Mouse (Mus musculus): ENCODE measurements around the gene Tbc1d1.

The Tbc1d1 gene

DNA sequence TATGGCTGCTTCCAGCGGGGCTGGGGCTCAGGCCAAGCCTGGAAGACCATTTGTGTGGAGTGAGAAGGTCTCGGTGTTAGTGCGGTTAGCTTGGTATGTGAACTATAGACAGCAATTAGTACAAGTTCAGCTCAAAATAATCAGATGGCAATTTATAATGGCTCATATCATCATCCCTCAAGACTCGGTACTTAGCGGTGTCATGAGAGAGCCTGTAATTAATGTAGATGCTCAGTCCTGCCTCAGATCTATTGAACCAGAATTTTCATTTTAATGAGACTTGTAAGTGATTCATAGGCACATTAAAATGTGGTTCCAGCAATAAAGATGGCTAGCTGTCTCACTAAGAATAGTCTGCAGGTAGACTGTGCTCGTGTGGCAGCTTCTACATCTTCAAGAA, 51.7 kb downstream of the Tbc1d1 start:
- DNase-seq, result no peak

- DNase-seq, result no peak
Measured at GRCm38 (mm10) chr5:64210817-64211216, 54.7 kb downstream of the Tbc1d1 start.

DNA sequence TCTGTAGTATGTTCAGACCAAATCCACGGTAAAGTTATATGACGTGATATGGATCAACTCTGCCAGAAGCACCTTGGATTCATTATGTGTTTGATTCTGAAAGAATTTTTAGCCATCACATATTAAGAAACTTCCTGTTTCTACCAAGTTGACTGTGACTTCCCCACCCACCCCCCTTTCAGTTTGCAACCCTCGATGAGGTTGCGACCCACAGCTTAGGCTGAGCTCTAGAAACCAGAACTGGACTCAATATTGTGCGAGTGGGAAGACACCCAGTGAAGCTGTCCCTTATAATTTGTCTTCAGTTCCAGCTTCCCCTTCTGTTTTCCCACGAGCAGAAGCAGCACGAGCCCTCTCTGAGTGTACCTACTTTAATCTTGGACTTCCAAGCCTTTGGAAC, 55.2 kb downstream of the Tbc1d1 start:
- no peak for DNase-seq

DNA sequence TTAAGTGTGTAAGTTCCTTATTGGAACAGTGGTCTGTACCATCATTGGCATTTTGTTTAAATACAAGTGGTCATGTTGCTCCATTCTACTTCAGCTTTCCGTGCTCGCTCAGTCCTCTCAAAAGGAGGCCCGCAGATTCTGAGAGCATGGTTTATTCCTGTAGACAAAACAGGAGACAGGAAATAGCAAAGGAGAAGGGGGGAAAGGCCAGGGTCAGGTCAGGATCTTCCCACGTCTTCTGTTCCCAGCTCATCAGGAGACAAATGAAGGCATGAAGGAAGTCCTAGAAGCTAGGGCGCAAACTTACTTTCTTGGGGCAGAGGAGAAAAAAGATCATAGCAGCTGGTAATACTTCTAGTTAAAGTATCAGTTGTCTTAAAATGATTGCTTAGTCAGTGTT, 56.1 kb downstream of the Tbc1d1 start:
- peak; percentile 62 for DNase-seq

DNA sequence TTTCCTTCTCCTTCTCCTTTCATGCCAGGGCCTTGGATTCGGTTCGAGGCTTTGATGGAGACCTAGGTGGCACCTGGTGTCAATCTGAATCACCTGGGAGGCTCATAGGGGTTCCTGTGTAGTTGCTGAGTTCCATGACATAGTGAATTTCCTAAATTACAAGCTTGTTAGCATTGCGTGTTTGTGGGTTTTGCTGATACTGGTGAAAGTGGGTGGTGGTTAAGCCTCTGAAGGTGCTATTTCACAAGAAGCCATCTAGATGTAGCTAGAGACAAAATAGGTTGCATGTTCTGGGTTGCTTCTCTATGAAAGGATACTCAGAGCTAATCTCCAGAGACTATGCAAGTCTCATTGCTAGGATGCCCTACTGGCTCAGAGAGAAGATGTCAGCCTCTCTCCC, 56.5 kb downstream of the Tbc1d1 start:
- no peak for DNase-seq

- DNase-seq, result no peak
Measured at GRCm38 (mm10) chr5:64215806-64216205, 59.7 kb downstream of the Tbc1d1 start.

DNA sequence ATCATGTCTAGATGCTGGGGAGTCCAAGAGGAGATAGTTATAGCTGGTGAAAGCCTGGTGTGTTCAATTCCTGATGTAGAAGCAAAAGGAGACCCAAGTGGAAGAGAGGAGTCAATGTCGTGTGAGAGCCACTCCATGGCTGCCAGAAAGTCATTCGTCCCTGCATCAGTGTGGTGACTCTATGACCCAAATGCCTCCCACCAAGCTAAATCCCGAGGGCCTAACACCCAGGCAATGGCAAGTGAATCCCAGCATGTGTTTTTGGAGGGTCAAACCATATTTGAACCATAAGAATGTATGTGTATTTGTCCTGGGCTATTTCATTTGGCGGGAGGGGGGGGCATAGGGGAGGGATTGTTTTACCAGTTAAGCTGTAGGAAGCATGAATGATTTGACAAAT, 60.2 kb downstream of the Tbc1d1 start:
- DNase-seq, result no peak

- DNase-seq, result no peak
Measured at GRCm38 (mm10) chr5:64217256-64217655, 61.2 kb downstream of the Tbc1d1 start.

DNA sequence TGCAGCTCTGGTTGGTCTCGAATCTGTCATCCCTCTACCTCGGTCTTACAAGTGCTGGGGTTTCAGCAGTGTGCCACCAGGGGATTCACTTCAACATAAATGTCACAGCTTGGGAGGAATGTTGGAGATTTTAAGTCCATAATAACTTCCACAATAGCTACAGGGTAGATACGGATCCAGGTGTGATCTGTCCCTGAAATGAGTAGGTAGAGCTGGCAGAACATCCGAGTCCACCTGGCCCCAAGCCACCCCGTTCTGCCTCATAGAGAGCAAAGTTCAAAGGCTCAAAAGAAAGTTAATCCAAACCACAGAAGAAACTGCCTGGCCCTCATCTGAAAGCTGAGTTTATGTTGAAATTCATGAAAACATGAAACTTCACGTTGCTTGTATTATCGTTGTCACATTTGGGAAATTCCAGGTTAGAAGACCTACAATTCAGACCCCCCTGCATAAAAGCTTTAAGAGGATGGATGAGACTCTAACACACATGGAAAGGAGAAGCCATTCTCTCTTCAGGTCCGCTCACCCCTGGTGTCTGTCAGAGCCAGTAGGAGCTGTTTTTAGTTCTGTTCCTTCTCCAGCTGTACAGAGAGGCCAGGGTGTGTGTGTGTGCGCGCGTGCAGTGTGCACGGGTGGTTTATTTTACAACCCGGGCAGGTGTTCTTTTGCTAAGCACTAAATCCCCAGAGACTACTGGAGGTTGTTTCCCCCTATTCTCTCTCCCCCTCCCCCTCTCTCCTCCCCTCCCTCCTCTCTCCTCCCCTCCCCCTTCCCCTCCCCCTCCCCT, 61.9 kb downstream of the Tbc1d1 start:
- peak; percentile 68 for DNase-seq

- no peak for DNase-seq
Measured at GRCm38 (mm10) chr5:64218603-64218999, 62.5 kb downstream of the Tbc1d1 start.

GRCm38 (mm10) chr5:64220776-64221175, 64.7 kb downstream of the Tbc1d1 start:
- DNase-seq, result no peak

DNA sequence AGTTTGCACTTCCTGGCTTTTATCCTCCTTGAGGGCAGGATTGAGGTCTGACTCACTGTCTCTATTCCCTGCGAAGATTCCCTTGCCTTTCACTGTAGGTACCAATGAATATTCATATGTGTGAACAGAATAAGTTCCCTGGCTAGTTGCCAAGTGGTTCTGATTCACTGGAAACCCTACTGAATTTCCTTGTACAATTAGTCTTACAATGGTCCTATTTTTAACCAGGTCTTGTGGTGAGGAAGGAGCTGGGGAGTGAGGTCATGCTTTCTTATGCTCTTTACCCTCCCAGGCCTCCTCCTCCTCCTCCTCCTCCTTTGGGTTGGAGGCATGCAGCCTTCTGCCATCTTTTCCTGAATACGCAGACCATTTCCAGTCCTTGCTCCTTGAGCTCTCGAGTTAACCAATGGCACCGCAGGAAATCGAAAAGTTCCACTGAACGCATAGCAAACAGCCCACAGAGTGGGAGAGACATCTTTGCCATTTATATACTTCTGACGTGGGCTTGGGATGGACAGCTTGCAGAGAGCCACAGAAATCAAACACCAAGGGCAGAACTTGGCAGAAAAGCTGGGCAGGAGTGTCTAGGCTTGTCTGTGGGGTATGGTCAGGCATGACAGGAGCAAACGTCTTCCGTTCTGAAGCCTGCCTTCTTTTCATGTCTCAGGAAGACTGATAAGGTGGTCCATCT, 68.8 kb downstream of the Tbc1d1 start:
- DNase-seq, result no peak

DNA sequence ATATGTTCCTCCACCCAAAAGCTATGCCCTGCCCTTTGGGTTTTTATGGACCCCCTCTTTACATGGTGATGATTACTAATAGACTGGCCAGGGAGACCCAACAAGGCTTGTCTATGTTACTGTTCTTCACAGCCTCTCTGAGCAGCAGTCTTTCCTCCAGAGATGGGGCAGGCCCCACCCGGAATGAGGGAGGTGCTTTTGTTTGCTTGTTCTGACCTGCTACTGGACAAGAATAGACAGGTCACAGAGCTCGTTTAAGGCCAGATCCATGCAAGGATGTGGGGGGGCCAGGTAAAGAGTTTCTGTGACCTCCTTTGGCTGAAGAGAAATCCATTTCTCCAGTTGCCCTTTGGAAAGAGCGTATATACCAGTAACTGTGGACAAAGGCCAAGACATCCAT, 72.1 kb downstream of the Tbc1d1 start:
- DNase-seq, result no peak

DNA sequence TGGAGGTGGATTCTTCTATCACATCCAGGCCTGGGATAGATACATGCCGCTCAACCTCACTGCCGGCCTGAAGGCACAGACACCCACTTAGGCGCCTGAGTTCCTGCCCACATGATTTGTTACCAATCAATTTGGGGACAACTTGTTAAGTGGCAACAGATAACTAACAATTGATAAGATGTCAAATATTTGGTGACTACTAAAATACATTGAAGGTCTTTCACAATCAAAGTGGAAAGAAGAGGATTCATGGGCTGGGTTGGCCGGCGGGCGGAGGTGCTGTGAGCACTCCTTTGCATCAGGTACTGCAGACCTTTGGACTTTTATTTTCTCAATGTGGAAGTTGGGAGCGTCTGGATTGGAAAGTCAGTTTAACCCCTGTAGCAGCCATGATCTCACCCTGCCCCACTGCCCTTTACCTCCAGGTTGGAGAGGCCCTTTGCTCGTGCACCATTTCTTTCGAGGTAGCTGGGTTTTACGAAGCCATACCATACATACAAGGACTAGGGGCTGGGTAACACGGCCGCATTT, 73.3 kb downstream of the Tbc1d1 start:
- no peak for DNase-seq

DNA sequence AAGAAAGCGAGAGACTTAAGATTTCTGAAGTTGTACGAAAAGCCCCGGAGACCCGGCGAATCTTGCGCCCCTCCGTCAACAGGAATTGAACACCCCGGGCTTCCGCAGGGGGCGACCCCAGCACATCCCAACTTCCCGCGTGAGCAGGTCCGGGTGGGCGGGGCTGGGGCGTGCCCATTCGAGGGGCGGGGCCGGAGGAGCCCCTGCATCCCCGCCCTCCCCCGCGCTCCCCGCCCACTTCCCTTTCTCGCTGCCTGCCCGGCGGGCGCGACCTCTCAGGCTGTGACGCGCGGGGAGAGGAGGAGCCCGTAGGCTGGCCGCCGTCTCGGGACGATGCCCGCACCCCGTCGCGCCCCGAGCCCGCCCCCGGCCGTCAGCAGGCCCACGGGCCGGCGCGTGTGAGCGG, 74.0 kb downstream of the Tbc1d1 start:
- DNase-seq, result peak; percentile 98

DNA sequence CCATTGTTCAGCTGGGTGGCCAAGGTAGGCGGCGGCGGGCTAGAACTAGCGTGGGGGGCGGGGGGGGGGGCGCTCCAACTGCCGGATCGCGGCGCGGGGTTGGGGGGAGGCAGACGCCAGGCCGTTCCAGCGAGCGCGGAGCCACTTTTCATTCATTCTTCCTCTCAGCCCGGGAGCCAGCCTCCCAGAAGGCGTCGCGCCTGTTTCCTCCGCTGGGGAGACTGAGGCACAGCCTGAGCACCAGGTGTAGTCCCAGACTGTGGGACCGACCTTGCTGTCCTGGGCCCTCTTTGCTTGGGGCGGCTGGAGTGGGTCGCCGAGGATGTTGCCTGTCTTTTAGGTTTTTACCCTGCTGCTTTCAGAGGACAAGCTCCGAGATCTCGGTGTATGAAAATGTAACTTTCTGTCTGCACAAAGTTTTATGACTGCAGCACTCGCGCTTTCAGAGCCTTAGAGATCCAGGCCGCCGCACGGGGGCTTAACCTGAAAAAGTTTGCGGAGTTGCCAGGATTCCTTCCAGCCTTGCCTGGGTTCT, 74.5 kb downstream of the Tbc1d1 start:
- peak; percentile 63 for DNase-seq

GRCm38 (mm10) chr5:64232872-64233271, 76.8 kb downstream of the Tbc1d1 start:
- DNase-seq, result no peak

DNA sequence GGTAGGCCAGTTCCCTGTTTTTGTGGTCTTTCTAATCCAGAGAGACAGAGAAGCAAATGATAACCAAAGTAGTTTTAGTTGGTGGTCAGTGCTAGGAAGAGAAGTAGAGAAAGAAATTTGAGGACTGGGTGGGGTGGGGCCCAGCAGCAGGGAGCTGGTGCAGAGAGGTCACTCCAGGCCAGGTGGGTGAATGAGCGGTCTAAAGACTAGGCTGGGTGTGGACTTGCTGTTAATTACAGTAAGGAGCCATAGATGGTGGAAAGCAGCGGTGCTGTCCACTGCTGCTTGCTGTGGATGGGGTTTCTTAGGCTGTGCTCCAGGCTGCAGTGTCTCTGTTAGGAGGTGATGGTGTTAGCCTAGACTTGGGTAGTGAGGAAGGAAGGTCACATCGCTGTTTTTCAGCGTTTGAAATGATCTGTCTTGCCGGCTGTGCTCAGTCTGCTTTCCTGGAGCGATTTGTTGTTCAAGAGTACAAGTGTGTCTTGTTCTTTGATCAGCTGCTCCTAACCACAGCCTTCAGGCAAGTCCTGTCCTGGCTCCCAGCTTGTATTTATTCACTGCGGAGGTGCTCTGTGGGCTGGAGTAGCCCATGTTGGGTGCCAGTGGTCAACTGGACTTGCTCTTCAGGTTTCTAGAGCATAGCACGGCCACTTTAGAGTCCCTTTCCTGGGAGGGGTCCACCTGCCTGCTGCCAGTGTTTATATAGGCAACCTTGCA, 78.3 kb downstream of the Tbc1d1 start:
- DNase-seq, result no peak

DNA sequence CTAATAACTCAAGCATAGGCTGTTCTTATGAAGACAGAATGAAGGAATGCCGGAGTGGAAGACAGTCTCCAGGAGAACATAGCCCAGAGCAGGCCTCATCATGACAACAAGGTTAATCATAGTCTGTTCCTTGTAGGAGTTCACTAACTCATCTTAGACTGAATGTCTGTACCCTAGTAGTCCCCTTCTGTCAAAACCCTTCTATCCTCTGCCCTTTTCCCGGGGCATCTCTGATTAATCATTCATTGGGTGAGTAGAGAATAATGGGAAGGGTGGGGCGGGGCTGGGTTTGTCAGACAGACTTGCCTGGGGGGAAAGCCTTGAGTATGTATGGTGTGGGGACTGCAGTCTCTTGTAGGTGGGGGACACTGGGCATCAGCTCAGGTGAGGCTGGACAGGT, 79.1 kb downstream of the Tbc1d1 start:
- no peak for DNase-seq

- no peak for DNase-seq
Measured at GRCm38 (mm10) chr5:64236561-64236960, 80.5 kb downstream of the Tbc1d1 start.

- DNase-seq, result no peak
Measured at GRCm38 (mm10) chr5:64237263-64237662, 81.2 kb downstream of the Tbc1d1 start.

GRCm38 (mm10) chr5:64237693-64238092, 81.6 kb downstream of the Tbc1d1 start:
- DNase-seq, result no peak

- no peak for DNase-seq
Measured at GRCm38 (mm10) chr5:64238894-64239652, 83.0 kb downstream of the Tbc1d1 start.
